Mouse (Mus musculus): ENCODE measurements around the gene Fkbp14.

Gene Fkbp14

DNA sequence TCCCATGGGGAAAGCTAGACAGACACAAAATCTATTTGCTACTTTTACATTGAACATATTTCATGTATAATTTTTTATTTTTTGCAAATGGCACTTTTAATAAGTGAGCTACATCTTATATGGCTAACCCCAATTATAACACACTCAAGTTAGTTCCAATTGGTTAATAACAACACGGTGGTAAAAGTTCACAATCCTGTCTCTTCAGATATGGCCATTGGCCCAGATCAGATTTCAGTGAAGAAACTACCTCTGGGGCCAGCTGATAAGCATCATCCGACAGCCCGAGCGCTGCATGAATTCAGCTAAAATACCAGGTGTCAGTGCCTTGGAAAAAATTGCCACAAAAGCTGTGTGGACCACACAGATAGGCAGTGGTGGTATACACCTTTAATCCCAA, 9.4 kb downstream of the Fkbp14 start:
- no peak for DNase-seq

DNA sequence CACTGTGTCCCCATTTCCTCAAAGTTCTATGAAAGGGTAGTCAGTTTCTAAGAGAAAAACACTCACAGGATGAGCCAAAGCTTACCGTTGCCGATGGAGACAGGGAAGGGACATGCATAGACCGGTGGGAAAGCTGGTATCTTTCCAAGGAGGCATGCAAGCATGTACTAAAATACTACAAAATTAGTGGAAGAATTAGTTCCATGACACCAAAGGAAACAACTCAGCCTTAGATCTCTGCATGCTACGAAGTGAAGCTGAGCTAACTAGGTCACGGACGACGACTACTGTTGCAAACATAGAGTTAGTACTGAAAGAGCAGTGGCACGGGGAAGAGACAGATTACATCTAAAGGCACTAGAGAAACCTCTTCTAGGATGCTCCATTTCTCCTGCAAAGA, 10.2 kb downstream of the Fkbp14 start:
- no peak for DNase-seq

DNA sequence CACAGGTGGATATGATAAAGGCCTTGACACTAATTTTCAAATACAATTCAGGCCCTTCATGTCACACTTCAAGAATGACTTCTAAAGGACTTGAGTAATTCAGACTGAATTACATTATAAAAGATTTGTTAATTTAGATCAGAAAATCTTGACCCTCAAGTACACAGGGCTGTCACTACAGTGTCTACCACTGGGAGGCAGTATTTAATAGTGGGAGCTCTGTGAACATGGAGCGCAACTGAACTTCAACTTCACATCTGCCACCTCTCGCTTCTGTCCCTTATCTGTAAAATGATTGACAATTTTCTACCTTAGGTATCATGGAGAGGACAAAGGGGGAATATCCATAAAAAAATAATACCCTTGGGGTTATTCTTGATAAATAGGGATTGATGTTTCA, 10.9 kb downstream of the Fkbp14 start:
- peak; percentile 78 for DNase-seq

DNA sequence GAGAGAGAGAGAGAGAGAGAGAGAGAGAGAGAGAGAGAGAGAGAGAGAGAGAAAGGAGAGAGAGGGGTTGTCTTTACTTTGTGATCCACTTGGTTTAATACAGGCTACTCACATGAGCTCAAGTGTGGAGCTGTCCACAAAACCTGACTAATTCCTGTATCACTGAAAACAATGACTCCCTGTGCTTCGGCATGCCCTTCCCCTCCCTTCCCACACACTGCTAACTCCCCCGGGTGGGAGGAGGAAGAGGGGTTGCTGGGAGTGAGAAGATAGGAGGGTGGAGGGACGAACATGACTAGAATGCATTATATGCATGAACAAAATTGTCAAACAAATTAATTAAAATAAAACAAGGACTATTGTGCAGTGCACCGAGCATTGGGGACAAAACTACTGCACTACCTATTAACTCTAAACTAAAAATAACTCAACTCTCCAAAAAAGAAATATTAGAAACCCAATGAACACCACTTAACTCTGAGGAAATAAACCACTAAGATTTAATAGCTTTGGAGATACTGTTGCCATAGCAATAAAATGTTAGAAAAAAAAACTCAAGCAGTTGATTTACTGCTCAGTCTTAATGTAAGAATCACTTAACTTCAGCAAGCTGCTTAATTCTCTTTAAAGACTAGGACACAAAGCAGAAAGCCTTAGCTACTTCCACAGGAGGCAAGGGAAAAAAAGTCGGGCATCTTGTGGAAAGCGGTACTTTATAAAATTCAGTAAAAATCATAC, 23.7 kb downstream of the Fkbp14 start:
- DNase-seq: no peak

DNA sequence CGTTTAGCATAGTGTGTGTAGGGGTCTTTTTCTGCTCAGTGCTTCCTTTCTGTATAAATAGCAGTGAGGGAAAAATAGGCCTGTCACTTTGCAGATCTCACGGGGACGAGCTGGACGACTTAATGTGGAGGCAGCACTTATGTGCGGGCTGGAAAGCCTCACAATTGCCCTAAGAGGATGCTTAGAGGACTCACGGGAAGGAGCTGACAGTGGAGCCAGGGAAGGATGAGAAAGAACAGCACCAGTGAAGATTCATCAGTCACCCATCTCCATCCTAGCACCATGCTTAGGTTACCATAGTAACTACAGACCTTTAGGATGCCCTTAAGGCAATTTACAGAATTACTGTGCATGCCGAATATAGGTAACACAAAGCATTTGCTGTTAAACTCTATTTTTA, 27.3 kb downstream of the Fkbp14 start:
- DNase-seq: no peak

DNA sequence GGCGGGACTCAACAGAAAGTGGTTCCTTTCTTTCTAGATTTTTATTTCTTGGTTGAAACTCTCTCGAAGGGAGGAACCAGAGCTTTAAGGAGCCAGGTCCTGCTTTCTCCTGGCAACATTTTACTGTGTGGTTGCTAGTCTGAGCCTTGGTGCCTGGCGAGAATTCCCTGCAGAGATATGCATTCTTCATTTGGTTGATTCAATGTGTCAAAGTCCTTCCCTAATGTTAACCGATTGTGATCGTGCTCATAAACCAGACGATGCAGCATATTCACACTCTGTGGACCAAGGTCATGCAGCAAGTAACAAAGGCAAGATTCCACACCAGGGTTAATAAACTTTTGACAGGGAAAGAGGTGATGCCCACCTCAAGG, 30.6 kb downstream of the Fkbp14 start:
- DNase-seq: no peak

DNA sequence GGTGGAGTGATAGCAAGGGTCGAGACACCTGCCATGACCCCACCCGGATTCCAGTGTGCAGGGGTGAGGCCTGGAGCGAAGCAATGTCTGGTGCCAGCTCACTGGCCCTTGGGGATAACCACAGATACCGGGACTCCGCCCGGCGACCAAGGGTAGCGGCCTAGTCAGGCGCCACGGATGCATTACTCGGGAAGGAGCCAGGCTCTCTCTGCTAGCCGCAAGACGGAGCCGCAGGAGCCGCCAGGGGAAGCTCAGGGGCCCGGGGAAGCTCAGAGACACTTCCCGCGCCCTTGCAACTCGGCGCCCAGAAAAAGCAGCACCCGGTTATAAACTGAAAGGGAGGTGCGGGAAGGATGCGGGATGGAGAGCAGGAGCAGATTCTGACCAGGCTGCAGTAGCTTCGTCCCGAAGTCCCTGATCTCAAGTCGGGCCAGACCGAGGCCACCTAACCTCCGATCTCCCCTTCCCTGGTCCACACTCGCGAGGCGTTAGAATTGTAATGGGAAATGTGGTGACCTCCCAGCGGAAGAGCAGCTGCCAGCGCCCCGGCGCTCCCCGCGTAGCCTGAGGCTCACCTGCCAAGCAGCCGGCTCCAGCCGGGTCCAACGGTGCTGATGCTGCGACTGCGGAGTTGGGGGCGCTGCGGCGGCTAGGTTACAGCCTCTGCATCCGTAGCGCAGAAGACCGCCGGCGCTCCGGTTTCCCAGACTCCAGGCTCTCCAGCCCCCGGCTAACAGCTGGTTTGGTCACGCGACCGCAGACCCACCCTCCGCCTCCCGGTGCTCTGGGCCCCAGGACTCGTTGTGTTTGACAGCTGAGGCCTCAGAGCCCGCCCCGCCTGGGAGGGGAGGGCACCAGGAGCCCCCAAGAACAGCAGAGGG, 31.2 kb downstream of the Fkbp14 start, which contains the start of gene Scrn1:
Scrn1 (minus strand) TSS at position 825 of the 881 bp plus-strand sequence.
- DNase-seq: peak; percentile 79

DNA sequence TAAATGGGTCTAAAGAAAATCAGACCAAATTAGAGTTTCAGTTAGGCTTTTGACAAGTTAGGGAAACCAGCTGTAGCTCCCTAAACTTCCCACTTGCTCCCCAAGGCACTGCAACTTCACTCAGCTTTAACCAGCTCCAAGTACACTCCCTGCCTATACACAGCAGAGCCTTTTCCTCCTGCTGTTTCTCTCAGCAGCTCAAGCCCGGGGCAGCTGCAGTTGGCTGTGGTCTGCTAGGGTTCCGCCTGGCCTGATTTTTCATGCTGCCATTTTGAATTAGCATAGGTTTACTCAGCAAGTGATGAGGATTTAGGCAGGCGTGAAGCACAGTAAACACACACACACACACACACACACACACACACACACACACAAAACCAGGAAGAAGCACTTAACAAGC, 32.1 kb downstream of the Fkbp14 start:
- DNase-seq: peak; percentile 68

DNA sequence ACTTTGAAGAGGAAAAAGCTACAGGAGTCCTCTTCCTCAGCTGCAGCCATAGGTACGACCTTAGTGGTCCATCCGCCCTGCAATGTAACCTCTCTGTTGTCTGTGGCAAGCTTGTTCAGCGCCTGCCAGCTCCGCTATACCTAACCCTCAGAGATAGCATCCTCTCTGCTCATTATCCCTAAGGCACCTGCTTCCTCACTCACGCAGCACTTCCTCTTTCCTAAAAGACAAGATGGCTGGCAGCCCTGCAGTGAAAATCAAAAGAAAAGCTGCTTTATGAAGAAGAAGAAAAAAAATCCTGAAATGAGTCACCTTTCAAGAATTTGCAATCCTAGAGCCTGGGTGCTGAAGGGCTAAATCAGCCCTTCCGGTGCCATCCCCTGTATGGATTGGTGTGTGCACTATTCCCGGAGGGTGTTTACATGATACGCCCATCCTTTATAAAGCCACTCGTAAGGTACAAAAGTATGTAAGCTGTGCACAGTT, 32.6 kb downstream of the Fkbp14 start:
- DNase-seq: no peak

DNA sequence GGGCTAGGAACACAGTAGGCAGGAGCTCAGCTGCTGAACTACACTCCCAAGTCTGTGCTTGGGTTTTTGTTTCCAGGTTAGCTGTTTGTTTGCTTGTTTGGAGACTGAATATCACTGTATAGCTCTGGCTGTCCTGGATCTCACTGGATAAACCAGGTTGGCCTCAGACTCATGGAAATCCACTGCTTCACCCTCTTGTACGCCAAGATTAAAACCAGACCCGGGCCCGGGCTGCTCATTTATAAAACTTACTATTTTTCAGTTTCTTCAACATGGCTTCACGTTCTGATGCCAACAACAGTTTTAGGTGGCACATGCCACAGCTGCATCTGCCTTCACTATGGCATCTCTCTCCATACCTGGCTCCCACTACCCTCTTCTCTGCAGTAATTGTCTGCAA, 33.5 kb downstream of the Fkbp14 start:
- DNase-seq: peak; percentile 46

DNA sequence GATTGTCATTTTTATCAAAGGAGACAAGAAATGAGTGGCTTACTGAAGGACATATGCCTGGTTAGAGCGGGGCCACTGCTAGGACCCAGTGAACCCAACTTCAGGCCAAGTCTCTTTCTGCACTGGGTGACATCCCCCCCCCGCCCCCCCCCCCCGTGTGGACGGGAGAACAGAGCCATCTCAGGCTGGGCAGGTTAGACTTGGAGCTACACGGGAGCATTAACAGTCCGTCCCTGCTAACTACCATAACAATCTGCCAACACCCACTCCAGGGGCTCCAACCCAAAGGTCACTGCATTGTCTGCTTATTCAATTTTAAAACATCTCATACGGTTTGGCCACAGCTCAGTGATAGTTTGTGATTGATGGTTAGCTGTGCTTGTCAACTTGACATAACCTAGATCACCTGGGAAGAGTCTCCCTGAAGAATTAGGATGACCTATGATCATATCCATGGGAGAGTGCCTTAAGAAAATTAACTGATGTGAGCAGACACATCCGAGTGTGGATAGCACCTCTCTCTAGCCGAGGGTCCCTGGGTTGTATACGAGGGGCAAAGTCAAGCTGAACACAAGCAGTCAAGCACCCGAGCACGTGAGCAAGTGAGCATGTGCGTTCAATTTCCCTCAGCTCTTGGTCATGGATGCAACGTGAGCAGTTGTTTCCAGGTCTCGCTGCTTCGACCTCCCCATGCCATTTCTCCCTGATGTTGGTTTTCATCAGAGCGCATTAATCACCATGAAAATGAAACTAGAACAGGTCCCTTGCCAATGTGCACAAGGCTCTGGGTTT, 34.9 kb downstream of the Fkbp14 start:
- DNase-seq: peak; percentile 54

DNA sequence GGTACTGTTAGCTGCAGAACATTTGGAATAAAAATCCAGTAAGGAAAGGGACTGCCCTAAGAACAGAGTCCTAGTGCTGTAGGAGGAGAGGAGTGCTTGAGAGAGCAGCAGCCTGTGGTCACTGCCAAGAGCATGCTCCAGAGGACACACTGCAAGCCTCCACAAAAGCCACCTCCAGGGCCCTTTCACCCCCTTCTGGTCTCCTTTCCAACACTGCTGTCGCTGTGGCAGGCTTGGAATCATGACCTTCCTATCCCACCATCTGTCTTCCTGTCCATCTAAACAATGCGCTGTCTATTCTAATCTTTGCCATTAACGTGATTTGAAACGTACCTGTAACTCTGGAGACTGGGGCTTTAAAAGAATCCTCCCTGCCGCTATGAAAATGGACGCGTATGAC, 38.6 kb downstream of the Fkbp14 start:
- DNase-seq: peak; percentile 85

DNA sequence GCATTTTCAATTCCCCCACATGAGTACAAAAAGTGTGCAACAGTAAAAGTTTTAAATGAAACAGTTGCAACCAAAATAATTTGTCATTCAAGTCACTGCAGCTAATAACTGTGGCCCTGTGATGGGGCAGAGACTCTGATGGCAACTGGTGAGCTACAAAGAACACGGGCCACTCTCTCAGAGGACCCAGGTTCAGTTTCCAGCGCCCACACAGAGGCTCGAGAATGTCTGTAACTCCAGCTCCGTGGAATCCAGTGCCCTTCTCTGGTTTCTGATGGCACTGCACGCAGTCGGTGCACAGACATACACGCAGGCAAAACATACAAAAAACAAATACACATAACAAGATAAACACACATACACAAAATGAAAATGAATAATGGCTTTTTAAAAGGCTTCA, 39.4 kb downstream of the Fkbp14 start:
- DNase-seq: no peak

DNA sequence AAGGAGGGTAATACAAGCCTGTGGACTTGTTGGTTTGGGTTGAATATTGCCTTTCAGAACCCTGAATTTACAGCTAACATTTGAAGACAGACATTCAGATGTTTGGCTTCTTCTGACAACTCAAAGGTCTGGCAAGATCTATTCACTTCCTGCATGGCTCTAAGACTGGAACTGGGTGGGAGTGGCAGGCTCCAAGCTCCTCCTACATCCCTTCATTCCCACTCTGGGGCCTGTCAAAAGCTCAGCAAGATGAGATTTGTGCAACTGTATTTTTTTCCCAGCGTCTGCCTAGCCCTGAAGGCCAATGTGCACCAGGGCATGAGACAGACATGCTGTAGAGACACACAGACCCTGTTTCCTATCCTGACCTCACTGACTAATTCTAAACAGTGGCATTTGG, 41.3 kb downstream of the Fkbp14 start:
- DNase-seq: no peak

DNA sequence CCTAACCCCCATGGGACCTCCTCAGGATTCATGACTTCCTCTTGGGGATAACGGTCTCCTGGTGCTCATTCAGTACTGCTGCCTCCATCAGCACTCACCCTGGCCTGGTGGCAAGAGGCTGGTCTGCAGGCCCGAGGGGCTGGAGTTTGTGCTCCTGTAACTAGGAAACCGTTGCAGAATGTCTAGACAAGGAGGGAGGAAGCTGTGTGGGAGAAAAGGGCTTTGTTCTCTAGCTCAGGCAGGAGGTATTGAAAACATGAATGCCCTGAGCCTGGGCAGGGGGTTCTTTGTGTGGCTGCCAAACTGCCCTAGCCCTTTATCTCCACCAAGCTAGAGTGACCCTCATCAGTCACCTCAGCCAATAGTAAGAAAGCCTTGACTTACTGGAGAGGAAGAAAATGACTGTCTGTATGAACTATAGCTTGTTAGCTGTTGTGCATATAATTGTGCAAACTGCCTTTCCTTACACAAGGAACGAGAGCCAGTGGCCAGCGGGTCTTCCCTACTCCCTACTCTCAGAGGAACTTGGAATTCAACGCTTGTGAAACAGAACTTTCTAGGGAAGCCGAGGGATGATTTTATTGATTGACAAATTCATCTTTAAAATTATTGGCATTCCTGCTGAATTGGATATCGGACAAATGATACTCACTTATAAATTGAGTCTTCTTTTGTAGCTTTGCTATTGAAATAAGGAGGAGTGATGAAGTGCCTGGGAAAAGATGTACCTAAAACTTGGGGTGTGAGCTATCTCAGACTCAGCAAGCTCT, 42.6 kb downstream of the Fkbp14 start:
- no peak for DNase-seq

DNA sequence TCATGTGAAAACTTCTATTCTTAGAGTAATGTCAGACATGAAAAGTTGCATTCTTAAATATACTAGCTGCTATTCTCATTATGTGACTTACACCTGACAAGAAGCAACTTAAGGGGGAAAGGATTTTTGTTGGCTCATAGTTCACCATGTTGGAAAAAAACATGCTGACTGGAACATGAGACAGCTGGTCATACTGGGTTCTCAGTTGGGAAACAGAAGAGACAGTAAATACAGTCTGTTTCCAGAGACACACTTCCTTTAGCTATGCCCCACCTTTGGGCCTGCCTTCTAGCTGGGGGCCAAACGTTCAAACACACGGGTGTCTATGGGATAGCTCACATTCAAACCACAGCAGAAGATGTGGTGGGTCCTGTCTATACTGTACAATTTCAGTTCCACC, 43.5 kb downstream of the Fkbp14 start:
- DNase-seq: peak; percentile 75

DNA sequence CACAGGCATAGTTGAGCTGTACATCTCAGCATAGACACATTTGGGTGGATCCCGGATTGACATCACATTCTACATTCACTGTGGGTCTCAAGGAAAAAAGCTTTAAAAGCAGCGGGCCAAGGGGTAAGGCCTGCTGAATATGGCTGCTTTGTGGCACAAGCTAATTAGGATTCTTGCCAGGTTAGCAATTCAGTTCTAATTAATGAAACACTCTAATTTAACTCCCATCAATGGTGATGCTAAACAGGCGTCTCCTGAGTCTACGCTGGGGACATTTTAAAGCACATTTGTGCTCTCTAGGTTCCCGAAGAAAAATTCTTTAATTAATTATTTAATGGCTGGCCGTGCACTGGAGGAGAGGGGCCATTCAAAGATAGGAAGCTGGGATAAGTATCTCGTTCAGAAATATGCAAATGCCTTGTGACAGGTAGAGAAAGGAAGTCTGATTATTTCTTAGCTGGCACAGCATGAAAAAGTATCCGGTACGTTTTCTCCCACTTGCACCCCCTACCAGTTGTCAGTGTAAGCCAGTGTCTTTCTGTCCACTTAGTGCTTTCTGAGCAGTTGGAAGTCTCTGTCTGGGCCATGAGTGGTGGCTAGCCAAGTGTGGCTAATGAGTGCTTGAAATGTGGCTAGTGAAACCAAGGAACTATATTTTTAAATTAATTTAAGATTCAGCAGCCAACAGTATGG, 44.2 kb downstream of the Fkbp14 start:
- no peak for DNase-seq

DNA sequence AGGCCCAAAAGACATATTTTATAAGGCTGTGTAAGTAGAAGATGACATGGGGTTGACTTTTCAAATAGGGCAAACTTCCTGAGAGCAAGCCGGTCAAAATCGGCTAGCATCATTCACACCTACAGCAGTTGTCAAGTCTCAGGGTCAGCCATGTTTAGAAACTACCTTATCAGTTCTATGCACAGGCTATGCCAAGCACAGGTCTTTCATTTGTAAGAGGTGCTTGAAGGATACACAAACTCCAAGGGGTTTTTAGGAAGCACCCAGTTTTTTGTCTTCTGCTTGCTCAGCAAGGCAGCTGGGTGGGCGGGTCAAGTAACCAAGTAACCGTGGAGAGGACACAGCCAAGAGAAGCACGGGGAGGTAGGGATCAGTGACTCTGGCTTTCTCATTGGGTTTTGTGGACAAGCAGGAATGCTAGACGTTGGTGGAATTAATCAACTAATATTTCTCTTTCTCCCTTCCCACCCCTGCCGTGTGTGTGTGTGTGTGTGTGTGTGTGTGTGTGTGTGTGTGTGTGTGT, 46.2 kb downstream of the Fkbp14 start:
- DNase-seq: no peak

DNA sequence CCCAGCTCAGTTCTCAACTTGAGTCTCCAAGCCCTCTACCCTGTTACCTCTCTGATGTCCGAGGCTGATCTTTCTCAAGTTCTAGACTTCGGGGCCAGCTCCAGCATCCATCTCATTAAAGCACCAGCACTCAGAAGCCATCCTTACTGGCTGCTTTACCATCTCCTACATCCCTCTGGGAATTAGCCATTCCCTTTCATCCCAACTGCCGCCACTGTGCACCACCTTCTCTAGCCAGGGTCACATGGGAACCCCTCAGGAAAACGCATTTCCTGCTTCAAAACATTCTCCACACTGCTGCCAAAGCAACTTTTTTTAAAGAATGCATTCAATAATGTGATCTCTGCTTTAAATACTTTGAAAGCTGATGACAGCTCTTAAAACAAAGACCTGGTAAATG, 47.8 kb downstream of the Fkbp14 start:
- no peak for DNase-seq

DNA sequence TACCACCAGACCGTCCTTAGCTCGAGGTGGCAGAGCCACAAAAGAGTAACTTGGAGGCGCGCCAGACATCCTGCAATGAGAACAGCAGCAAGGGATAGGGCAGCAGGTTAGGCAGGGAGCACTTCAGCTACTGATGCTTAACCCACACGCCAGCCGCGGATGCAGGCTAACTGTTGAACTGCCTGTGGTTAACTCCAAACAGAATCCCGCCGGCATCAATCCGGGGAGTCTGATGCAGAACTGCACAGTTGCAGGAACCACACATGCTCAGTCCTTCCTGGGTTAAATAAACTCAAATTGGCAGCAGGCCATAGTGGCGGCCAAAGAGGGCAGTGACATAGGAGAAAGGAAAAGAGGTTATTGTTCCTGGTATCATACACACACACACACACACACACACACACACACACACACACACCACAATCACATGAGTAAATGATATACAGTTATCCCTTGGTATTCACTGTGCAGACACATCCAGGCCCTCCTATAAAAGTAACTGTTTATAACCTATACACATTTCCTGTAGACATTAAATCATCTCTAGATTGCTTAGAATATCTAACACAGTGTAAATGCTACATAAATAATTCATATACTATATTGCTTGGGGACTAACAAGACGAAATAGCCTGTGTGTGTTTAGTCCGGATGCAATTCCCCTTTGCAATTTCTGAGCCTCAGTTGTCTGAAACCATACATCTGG, 48.6 kb downstream of the Fkbp14 start:
- DNase-seq: peak; percentile 78

DNA sequence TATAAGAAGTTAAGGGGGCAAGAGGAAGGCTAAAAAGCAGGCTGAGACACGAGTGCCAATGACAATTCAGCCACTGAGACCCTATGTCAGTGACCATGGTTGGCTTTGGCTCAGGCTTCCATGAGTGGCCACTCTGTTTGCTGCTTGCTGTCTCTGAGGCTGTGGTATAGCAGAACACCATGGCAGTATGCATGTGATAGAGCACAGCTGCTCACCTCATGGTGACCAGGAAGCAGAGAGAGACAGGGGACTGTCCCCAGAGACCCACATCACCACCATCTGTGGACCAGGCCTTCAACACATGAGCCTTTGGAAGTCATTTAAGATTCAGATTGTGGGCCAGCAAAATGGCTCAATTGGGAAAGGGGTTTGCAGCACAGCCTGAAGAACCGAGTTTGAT, 53.5 kb downstream of the Fkbp14 start:
- no peak for DNase-seq
